ENCODE assay signal across 25 mouse cellular contexts in genomic region chr17:13987690-13988089, GRCm38 (mm10). TPM values are rescaled to one million over a fixed set of nuclear protein-coding genes. Genes with fewer than 3 reads are reported as not detected.
A peak's percentile ranks its signal among the peaks of the same experiment; 100 is the strongest.
DNase-seq lines count a peak whose midpoint lies in the region; ATAC-seq and TF ChIP-seq lines count a peak whose summit lies in the region.
"Had no signal": no experiment of that assay in that cellular context is flagged by ENCODE, and none has a peak within 500 bp of the region (broad histone marks: within the 10 kb centered on the region; RNA-seq: fewer than 3 reads in every experiment).

No protein-coding gene starts in this region.

- no peaks in the 10 kb centered on the region for H3K36me3 ChIP-seq in intestine, embryonic 15.5 days
- H3K36me3 ChIP-seq in intestine, postnatal 0 days (ENCODE audit: control insufficient read depth, insufficient read depth): no peaks in the 10 kb centered on the region
- H3K36me3 ChIP-seq: embryonic facial prominence, embryonic 10.5 days; embryonic facial prominence, embryonic 12.5 days; forebrain, embryonic 15.5 days; G1E had no signal

- in situ Hi-C loops in Patski (cut with MboI; ENCODE audit: low pct_unique_long_range_greater_than_20kb): no loop called here

- no peak overlapping the region for H3K4me2 ChIP-seq in intestine, embryonic 15.5 days (replicated peaks)
- no peak overlapping the region for H3K4me2 ChIP-seq in intestine, postnatal 0 days (replicated peaks; ENCODE audit: low read depth)
- H3K4me2 ChIP-seq: embryonic facial prominence, embryonic 12.5 days; forebrain, embryonic 13.5 days; forebrain, embryonic 15.5 days had no signal

- POLR2A ChIA-PET in Patski (lab: Charles Lee): no interaction called here

- no peak overlapping the region for H3K27ac ChIP-seq in intestine, embryonic 15.5 days
- no peak overlapping the region for H3K27ac ChIP-seq in intestine, postnatal 0 days (ENCODE audit: low read depth, low read length)
- H3K27ac ChIP-seq: embryonic facial prominence, embryonic 10.5 days; embryonic facial prominence, embryonic 12.5 days; forebrain, embryonic 13.5 days; forebrain, embryonic 15.5 days had no signal

- no peak for TF ChIP-seq CTCF in Patski (IDR thresholded peaks at IDR 0.05)
- no peak for TF ChIP-seq CTCF in intestine, postnatal 0 days (IDR thresholded peaks at IDR 0.05; ENCODE audit: low read depth)

- DNase-seq in Patski (ENCODE audit: low read depth, low spot score): no peak
- no peak for DNase-seq in urinary bladder, adult 18-20 months (ENCODE audit: low spot score in 2 of 2)
- no peak for DNase-seq in embryo, embryonic 11 days
- DNase-seq: adrenal gland, adult 8-10 months; adrenal gland, postnatal 14 days; adrenal gland, postnatal 36 days; B cell, adult 2 months; cerebellum, adult 11-12 months; cerebellum, adult 2 months; cerebellum, adult 9-10 months; cerebellum, postnatal 10 days; cerebellum, postnatal 25 days; forebrain, postnatal 0 days had no signal

- peak; percentile 26 for ATAC-seq in Patski
- ATAC-seq in intestine, embryonic 15.5 days: peak; percentile 62; the same call in 1 of the 2 replicates
- ATAC-seq in intestine, postnatal 0 days: peak; percentile 54; the same call in 1 of the 2 replicates
- ATAC-seq: activated CD4-positive, CD25-positive, alpha-beta regulatory T cell, adult 4 months; CD4-positive, CD25-positive, alpha-beta regulatory T cell, adult 4 months; forebrain, embryonic 13.5 days; forebrain, embryonic 15.5 days; forebrain, postnatal 0 days had no signal

- CTCF ChIA-PET in Patski (lab: Charles Lee): no interaction called here

- no peaks in the 10 kb centered on the region for H3K9me3 ChIP-seq in intestine, embryonic 15.5 days
- no peaks in the 10 kb centered on the region for H3K9me3 ChIP-seq in intestine, postnatal 0 days (ENCODE audit: control insufficient read depth)
- H3K9me3 ChIP-seq: embryonic facial prominence, embryonic 10.5 days; embryonic facial prominence, embryonic 12.5 days; forebrain, embryonic 13.5 days; forebrain, embryonic 15.5 days; G1E had no signal

- H3K9ac ChIP-seq in intestine, embryonic 15.5 days: no peak overlapping the region
- H3K9ac ChIP-seq in intestine, postnatal 0 days (ENCODE audit: low read depth, low read length): no peak overlapping the region
- H3K9ac ChIP-seq: embryonic facial prominence, embryonic 12.5 days; forebrain, embryonic 13.5 days; forebrain, embryonic 15.5 days; forebrain, postnatal 0 days had no signal

- no peak overlapping the region for H3K4me3 ChIP-seq in intestine, embryonic 15.5 days (replicated peaks)
- H3K4me3 ChIP-seq in intestine, postnatal 0 days (ENCODE audit: low read depth, low read length): no peak overlapping the region
- H3K4me3 ChIP-seq: embryonic facial prominence, embryonic 10.5 days; embryonic facial prominence, embryonic 12.5 days; forebrain, embryonic 13.5 days; forebrain, embryonic 15.5 days had no signal

- WGBS in intestine, embryonic 15.5 days: 83% methylated on average over 1 of the region's 1 CpGs
- WGBS in intestine, postnatal 0 days: 57% methylated on average over 1 of the region's 1 CpGs

- H3K27me3 ChIP-seq in Patski: no peaks in the 10 kb centered on the region
- no peaks in the 10 kb centered on the region for H3K27me3 ChIP-seq in intestine, embryonic 15.5 days (replicated peaks)
- H3K27me3 ChIP-seq in intestine, postnatal 0 days (replicated peaks; ENCODE audit: control insufficient read depth, insufficient read depth, low read length): no peaks in the 10 kb centered on the region
- H3K27me3 ChIP-seq: CH12.LX; embryonic facial prominence, embryonic 12.5 days; forebrain, embryonic 13.5 days; forebrain, embryonic 15.5 days had no signal

- no peaks in the 10 kb centered on the region for H3K4me1 ChIP-seq in intestine, embryonic 15.5 days (replicated peaks)
- H3K4me1 ChIP-seq in intestine, postnatal 0 days (replicated peaks; ENCODE audit: control insufficient read depth, insufficient read depth, low read length): no peaks in the 10 kb centered on the region
- H3K4me1 ChIP-seq: embryonic facial prominence, embryonic 10.5 days; embryonic facial prominence, embryonic 12.5 days; forebrain, embryonic 13.5 days; forebrain, embryonic 15.5 days had no signal

RNA-seq across cellular contexts. Expression of gene Gm7356, which starts 15.8 kb away (rescaled TPM):
- polyA plus RNA-seq in Patski (2021): not detected
- not detected in 2 replicates for polyA plus RNA-seq in intestine, embryonic 15.5 days (2015; fragmentation: Nextera tagmentation; extraction: Ambion mirVana)
- polyA plus RNA-seq in intestine, postnatal 0 days (2015; fragmentation: Nextera tagmentation; extraction: Ambion mirVana): not detected in 2 replicates
- polyA plus RNA-seq: activated CD4-positive, CD25-positive, alpha-beta regulatory T cell, adult 4 months; CD4-positive, CD25-positive, alpha-beta regulatory T cell, adult 4 months; cerebellum, adult 2 months; embryonic facial prominence, embryonic 10.5 days; embryonic facial prominence, embryonic 12.5 days; embryonic facial prominence, embryonic 14.5 days; forebrain, embryonic 11.5 days; forebrain, embryonic 13.5 days; forebrain, embryonic 15.5 days; forebrain, postnatal 0 days; G1E had no signal

RNA-seq across cellular contexts. Expression of gene Gm7168, which starts 39.5 kb away (rescaled TPM):
- polyA plus RNA-seq in Patski (2021): not detected
- polyA plus RNA-seq in intestine, embryonic 15.5 days (2015; fragmentation: Nextera tagmentation; extraction: Ambion mirVana): not detected in 2 replicates
- polyA plus RNA-seq in intestine, postnatal 0 days (2015; fragmentation: Nextera tagmentation; extraction: Ambion mirVana): not detected in 2 replicates
- polyA plus RNA-seq: activated CD4-positive, CD25-positive, alpha-beta regulatory T cell, adult 4 months; CD4-positive, CD25-positive, alpha-beta regulatory T cell, adult 4 months; cerebellum, adult 2 months; embryonic facial prominence, embryonic 10.5 days; embryonic facial prominence, embryonic 12.5 days; embryonic facial prominence, embryonic 14.5 days; forebrain, embryonic 11.5 days; forebrain, embryonic 13.5 days; forebrain, embryonic 15.5 days; forebrain, postnatal 0 days; G1E had no signal
